Mouse (Mus musculus): ENCODE results near the gene Naip2.

DNA sequence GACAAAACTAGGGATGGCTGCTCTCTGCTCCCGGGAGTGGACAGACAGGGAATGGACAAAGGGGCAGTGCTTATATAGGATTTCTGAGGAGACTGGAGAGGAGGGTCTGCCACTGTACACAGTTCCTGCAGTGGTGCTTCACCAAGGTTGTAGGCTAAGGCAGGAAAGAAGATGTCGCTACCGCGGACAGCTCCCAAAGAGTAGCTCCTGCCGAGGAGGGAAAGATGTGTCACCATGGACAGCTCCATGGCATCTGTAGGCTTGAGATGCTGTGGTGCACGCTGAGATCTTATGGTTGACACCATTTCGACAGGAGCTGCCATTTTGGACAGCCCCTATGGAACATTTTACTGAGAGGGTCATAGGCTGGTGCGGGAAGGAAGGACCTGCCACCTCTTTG, 8.6 kb upstream of the Naip2 start:
- no peak for TF ChIP-seq CTCF (IDR thresholded peaks at IDR 0.05; ENCODE audit: low read depth)
- no peak for TF ChIP-seq EP300 (IDR thresholded peaks at IDR 0.05; ENCODE audit: low read depth)
